Mouse (Mus musculus) bone marrow, adult 2 months (tissue): ENCODE data around the gene Mrpl55. TPM values are rescaled to one million over a fixed set of nuclear protein-coding genes. Genes with fewer than 3 reads are reported as not detected.

Experiments
- H3K27ac ChIP-seq: fragments of 200-500 bp; 2 replicates; pipeline ENCODE4 v1.5.1; 2012; ENCODE audit warnings: low read depth, mild to moderate bottlenecking, control low read depth, inconsistent platforms, low read length; ENCODE audit not compliant: control insufficient read depth, poor library complexity, insufficient read depth
- H3K4me1 ChIP-seq: fragments of 200-500 bp; 2 replicates; pipeline ENCODE4 v1.6.1; 2011; ENCODE audit warnings: low read length; ENCODE audit not compliant: control insufficient read depth, insufficient read depth
- H3K4me3 ChIP-seq: fragments of 200-500 bp; replicated peaks from 2 replicates; pipeline ENCODE3; 2011; ENCODE audit warnings: mild to moderate bottlenecking, low read depth, low read length, control low read depth; ENCODE audit not compliant: control insufficient read depth
- CTCF ChIP-seq: fragments of 200-500 bp; IDR thresholded peaks from 2 replicates; pipeline ENCODE4 v1.5.1; 2011; ENCODE audit warnings: low read length, control low read depth; ENCODE audit not compliant: control insufficient read depth, insufficient read depth
- POLR2A ChIP-seq: fragments of 200-500 bp; IDR thresholded peaks from 2 replicates; pipeline ENCODE4 v1.6.1; 2011; ENCODE audit warnings: low read depth, mild to moderate bottlenecking, control low read depth, low read length, borderline replicate concordance; ENCODE audit not compliant: control insufficient read depth
- WGBS: fragments of 180-500 bp; shearing (Covaris S2); methylation state at CpG from one replicate; pipeline ENCODE4 v1.1.7; 2018; 5-methylcytosine and 5-hydroxymethylcytosine counted together
- polyA plus RNA-seq: library from polyadenylated mRNA; stranded (reverse); fragments of >200 nt; gene quantifications from 2 replicates; pipeline ENCODE4 v1.2.4, GENCODE M21; 2011; ENCODE audit warnings: low replicate concordance; ENCODE audit not compliant: missing spikeins, insufficient read depth, insufficient read length

Mrpl55 gene
- polyA plus RNA-seq, 1 experiment: 28.0 TPM

DNA sequence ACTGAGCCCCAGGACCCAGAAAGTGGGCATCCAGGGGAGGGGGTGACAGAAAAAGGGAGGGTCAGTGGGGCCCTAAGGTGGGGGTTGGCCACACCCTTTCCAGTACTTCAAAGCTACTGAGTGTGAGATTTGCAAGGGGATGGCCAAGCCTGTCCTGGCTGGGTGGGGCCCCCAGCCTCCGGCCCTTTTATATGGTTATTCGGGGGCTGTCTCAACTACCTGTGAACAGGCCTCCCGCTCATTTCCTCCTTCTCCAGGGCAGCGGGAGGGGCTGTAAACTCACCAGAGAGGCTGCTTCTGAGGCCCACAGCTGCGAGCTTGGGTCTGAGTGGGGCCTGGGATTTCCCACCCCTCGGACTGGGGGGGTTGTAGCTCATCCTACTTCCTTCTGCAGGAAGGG lies 41.6 kb downstream of the Mrpl55 start:
- Histone ChIP-seq H3K4me1 (no peaks in the 10 kb centered on the region), H3K27ac (no peak overlapping the region), H3K4me3 (no peak overlapping the region)
- WGBS: 27% methylated on average over 6 of the region's 6 CpGs
- TF ChIP-seq CTCF: no peak
- TF ChIP-seq POLR2A: no peak

- Histone ChIP-seq H3K4me3 (no peak overlapping the region), H3K27ac (no peak overlapping the region), H3K4me1 (no peaks in the 10 kb centered on the region)
- WGBS: 3% methylated on average over 10 of the region's 10 CpGs
- no peak for TF ChIP-seq CTCF
- no peak for TF ChIP-seq POLR2A
Measured at GRCm38 (mm10) chr11:59248101-59248500, 45.8 kb downstream of the Mrpl55 start.

Other genes with a start within 250 kb of the Mrpl55 start
- gene Hist3h2a, start 247.8 kb upstream of the Mrpl55 start, polyA plus RNA-seq: 22.9 and 25.6 TPM in 2 replicates
- 0.29 TPM in 1 of 2 replicates, not detected in the other for gene Trim17, start 247.8 kb upstream of the Mrpl55 start, polyA plus RNA-seq
- 37.2 and 67.8 TPM in 2 replicates for gene Trim11, start 224.4 kb upstream of the Mrpl55 start, polyA plus RNA-seq
- gene Obscn, start 66.1 kb upstream of the Mrpl55 start, polyA plus RNA-seq: 1.3 and 5.0 TPM in 2 replicates
- gene Iba57, start 38.7 kb upstream of the Mrpl55 start, polyA plus RNA-seq: 15.9 and 19.4 TPM in 2 replicates
- not detected in 2 replicates for gene Gjc2, start 19.3 kb upstream of the Mrpl55 start, polyA plus RNA-seq
- gene Guk1, start 10.3 kb upstream of the Mrpl55 start, polyA plus RNA-seq: 40.5 and 53.7 TPM in 2 replicates
- gene 2310033P09Rik, start 5.8 kb downstream of the Mrpl55 start, polyA plus RNA-seq: 19.0 and 32.8 TPM in 2 replicates
- 72.4 and 90.6 TPM in 2 replicates for gene Arf1, start 25.8 kb downstream of the Mrpl55 start, polyA plus RNA-seq
- gene Wnt3a, start 88.3 kb downstream of the Mrpl55 start, polyA plus RNA-seq: not detected in 2 replicates
- gene Wnt9a, start 104.4 kb downstream of the Mrpl55 start, polyA plus RNA-seq: 0.49 TPM in 1 of 2 replicates, not detected in the other
- not detected in 2 replicates for gene Prss38, start 173.2 kb downstream of the Mrpl55 start, polyA plus RNA-seq
- 1.4 and 2.8 TPM in 2 replicates for gene Jmjd4, start 247.6 kb downstream of the Mrpl55 start, polyA plus RNA-seq
- gene Snap47, start 248.7 kb downstream of the Mrpl55 start, polyA plus RNA-seq: 3.8 and 14.4 TPM in 2 replicates